Mouse (Mus musculus): ENCODE measurements around the gene Klf11. TPM values are rescaled to one million over a fixed set of nuclear protein-coding genes. Genes with fewer than 3 reads are reported as not detected.

Gene Klf11
- polyA plus RNA-seq (2014; fragmentation: Illumina TruSeq; extraction: RNeasy Lipid Tissue Mini Kit (QIAGEN cat#74804); ENCODE audit: low read depth, low replicate concordance) = 7.9 TPM

DNA sequence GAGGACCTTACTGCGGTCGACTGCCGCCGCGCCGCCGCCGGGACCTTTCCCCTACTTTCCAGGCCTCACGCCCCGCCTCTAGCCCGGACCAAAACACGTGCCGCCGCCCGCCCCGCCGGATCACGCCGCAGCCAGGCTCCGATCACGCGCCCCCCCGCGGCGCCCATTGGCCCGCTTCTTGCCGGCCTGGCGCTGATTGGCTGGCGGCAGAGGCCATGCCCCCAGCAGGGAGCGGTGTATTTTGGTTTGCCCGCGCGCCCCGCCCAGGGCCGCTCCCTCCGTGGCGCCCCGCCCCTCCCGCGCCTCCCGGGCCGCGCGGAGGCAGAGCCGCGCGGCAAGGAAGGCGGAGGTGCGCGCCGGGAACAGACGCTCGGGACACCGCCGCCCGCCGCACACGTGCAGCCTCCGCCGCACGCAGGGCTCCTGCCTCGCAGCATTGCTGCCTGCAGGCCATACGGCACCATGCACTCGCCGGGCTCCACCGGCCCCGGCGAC, at the start of gene Klf11:
Gene Klf11 (plus strand): TSS at position 212 of the 495 bp plus-strand sequence.

DNA sequence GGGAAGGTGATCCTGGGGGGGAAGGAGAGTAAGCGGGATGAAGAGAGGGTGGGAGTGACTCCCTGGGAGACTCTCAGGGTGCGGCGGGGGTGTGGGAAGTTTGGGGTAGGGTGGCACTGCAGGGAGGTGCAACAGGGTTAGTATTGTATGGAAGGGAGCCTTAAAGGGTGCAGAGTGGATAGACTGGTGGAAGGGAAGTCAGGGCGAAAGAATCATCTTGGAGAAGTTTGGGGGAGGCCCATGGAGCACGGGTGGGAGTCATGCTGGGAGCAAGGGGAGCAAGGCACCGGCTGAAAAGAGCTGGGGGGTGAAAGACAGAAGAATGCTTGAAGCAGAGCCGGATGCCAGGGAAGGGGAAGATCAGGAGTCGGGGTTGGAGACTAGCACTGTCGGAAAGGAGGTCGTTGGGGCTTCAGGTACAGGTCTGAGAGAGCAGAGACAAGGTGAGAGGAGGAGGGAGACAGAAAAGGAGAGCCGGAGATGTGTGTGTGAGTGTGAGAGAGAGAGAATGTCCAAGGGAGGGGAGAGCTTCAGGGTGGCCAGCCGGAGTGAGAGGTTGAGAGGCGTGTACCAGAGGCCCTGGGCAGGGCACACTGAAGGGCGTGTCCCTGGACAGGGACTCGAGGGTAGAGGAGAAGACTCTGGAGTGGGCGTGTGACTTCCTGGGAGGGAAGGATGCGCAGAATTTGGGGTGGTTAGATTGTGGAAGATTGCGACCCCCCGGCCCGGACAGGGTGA, 30.4 kb downstream of the Klf11 start, which contains the start of gene Cys1:
Gene Cys1 (minus strand): TSS at position 528 of the 738 bp plus-strand sequence.

DNA sequence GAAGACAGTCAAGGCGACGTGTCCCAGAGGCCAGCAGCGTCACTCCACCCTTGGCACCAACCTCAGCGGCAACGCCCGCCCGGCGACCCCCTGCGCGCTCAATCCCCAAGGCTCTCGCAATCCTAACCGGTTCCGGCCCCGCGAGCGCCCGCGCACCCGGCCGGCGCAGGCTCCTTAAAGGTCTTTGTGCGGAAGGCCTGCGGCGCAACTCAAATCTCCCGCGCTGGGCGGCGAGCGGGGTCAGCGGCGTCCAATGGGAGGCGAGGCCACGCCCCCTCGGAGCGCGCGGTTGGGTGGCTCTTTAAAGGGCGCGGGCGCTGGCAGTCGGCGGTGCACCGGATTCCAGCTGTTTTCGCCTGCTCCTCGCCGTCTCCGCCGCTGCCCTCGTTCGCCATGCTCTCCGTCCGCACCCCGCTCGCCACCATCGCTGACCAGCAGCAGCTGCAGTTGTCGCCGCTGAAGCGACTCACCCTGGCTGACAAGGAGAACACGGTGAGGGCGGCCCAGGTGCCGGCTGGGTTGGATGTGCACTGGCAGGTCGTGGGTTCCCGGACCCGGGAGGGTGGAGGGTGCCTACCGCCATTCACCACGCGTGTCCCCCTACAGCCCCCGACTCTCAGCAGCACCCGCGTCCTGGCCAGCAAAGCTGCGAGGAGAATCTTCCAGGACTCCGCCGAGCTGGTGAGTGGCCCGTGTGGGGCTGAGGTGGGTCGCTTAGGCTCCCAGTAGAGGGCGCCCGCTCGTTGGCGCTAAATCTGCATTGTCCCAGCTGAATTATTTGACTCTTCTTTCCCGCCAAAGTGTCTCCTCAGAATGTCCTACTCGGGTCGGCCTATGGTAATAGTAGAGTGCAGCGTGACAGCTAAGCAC, 57.1 kb downstream of the Klf11 start, which contains the start of gene Rrm2:
Gene Rrm2 (plus strand): TSS at position 288 of the 870 bp plus-strand sequence.

Other genes with a start within 250 kb of the Klf11 start
- gene Taf1b, start 152.9 kb upstream of the Klf11 start, polyA plus RNA-seq (2014; fragmentation: Illumina TruSeq; extraction: RNeasy Lipid Tissue Mini Kit (QIAGEN cat#74804); ENCODE audit: low read depth, low replicate concordance) = 20.4 TPM
- 1.5 TPM for gene Grhl1, start 79.0 kb upstream of the Klf11 start, polyA plus RNA-seq (2014; fragmentation: Illumina TruSeq; extraction: RNeasy Lipid Tissue Mini Kit (QIAGEN cat#74804); ENCODE audit: low read depth, low replicate concordance)
- gene Cys1, start 30.5 kb downstream of the Klf11 start, polyA plus RNA-seq (2014; fragmentation: Illumina TruSeq; extraction: RNeasy Lipid Tissue Mini Kit (QIAGEN cat#74804); ENCODE audit: low read depth, low replicate concordance) = 1.2 TPM
- gene Rrm2, start 57.0 kb downstream of the Klf11 start, polyA plus RNA-seq (2014; fragmentation: Illumina TruSeq; extraction: RNeasy Lipid Tissue Mini Kit (QIAGEN cat#74804); ENCODE audit: low read depth, low replicate concordance) = 12.9 TPM
- gene Mboat2, start 179.6 kb downstream of the Klf11 start, polyA plus RNA-seq (2014; fragmentation: Illumina TruSeq; extraction: RNeasy Lipid Tissue Mini Kit (QIAGEN cat#74804); ENCODE audit: low read depth, low replicate concordance) = 6.1 TPM